Mouse (Mus musculus) brain, embryonic 14.5 days (tissue): ENCODE measurements around the gene Mboat2. TPM values are rescaled to one million over a fixed set of nuclear protein-coding genes. Genes with fewer than 3 reads are reported as not detected.

Experiments
- DNase-seq: peaks from one replicate; pipeline ENCODE4 v3.0.0-alpha.2; 2011; ENCODE audit warnings: low read depth
- CTCF ChIP-seq: fragments of 200-500 bp; IDR thresholded peaks from 2 replicates; pipeline ENCODE4 v1.5.1; 2012; ENCODE audit warnings: inconsistent platforms, mild to moderate bottlenecking, moderate library complexity, borderline replicate concordance; ENCODE audit not compliant: insufficient read depth, insufficient read length; ENCODE audit errors: extremely low read depth
- POLR2A ChIP-seq: fragments of 200-500 bp; IDR thresholded peaks from 2 replicates; pipeline ENCODE4 v1.6.1; 2012; ENCODE audit warnings: mild to moderate bottlenecking, inconsistent platforms, borderline replicate concordance; ENCODE audit not compliant: poor library complexity, insufficient read depth, insufficient read length, severe bottlenecking; ENCODE audit errors: extremely low read depth
- polyA plus RNA-seq: library from polyadenylated mRNA; depleted of rRNA; stranded (reverse); fragments of >200 nt; gene quantifications from 2 replicates; pipeline ENCODE4 v1.2.3, GENCODE M21; 2012

Mboat2 gene
- polyA plus RNA-seq, 1 experiment: 31.8 TPM

- TF ChIP-seq CTCF (no peak), POLR2A (no peak)
- DNase-seq: no peak
Measured at GRCm38 (mm10) chr12:24933996-24934395, 103.3 kb downstream of the Mboat2 start.

GRCm38 (mm10) chr12:24936281-24936680 lies 105.6 kb downstream of the Mboat2 start:
- no peak for DNase-seq
- TF ChIP-seq POLR2A (no peak), CTCF (no peak)

GRCm38 (mm10) chr12:24939372-24939771 lies 108.7 kb downstream of the Mboat2 start:
- DNase-seq: no peak
- no peak for TF ChIP-seq POLR2A
- no peak for TF ChIP-seq CTCF

GRCm38 (mm10) chr12:24942619-24943287 lies 112.1 kb downstream of the Mboat2 start:
- DNase-seq: no peak
- TF ChIP-seq POLR2A: no peak
- TF ChIP-seq CTCF: no peak

- no peak for TF ChIP-seq POLR2A
- TF ChIP-seq CTCF: no peak
- DNase-seq: no peak
Measured at GRCm38 (mm10) chr12:24943427-24943826, 112.7 kb downstream of the Mboat2 start.

GRCm38 (mm10) chr12:24944597-24944996 lies 113.9 kb downstream of the Mboat2 start:
- TF ChIP-seq POLR2A: no peak
- TF ChIP-seq CTCF: no peak
- no peak for DNase-seq

- DNase-seq: no peak
- no peak for TF ChIP-seq CTCF
- no peak for TF ChIP-seq POLR2A
Measured at GRCm38 (mm10) chr12:24947065-24947464, 116.4 kb downstream of the Mboat2 start.

- no peak for TF ChIP-seq POLR2A
- TF ChIP-seq CTCF: peak; percentile 67; the same call in 1 of the 2 replicates
- peak; percentile 74 for DNase-seq
Measured at GRCm38 (mm10) chr12:24948344-24948743, 117.7 kb downstream of the Mboat2 start.

- peak; percentile 39; the same call in 1 of the 2 replicates for TF ChIP-seq CTCF
- no peak for TF ChIP-seq POLR2A
- DNase-seq: peak; percentile 23
Measured at GRCm38 (mm10) chr12:24950376-24951046, 119.8 kb downstream of the Mboat2 start.

- peak; percentile 78 for TF ChIP-seq CTCF
- no peak for TF ChIP-seq POLR2A
- peak; percentile 75 for DNase-seq
Measured at GRCm38 (mm10) chr12:24952147-24952546, 121.5 kb downstream of the Mboat2 start.

- no peak for DNase-seq
- no peak for TF ChIP-seq CTCF
- TF ChIP-seq POLR2A: no peak
Measured at GRCm38 (mm10) chr12:24955137-24955536, 124.5 kb downstream of the Mboat2 start.

- no peak for DNase-seq
- no peak for TF ChIP-seq CTCF
- no peak for TF ChIP-seq POLR2A
Measured at GRCm38 (mm10) chr12:24958526-24958925, 127.8 kb downstream of the Mboat2 start.
